Mouse (Mus musculus) lung, postnatal 25 days (tissue): ENCODE measurements around the gene Necab2.
A peak's percentile ranks its signal among the peaks of the same experiment; 100 is the strongest.

ENCODE experiments used
- DNase-seq: peaks from one replicate; pipeline ENCODE4 v3.0.0; 2022; ENCODE audit warnings: low spot score

Necab2 gene

DNA sequence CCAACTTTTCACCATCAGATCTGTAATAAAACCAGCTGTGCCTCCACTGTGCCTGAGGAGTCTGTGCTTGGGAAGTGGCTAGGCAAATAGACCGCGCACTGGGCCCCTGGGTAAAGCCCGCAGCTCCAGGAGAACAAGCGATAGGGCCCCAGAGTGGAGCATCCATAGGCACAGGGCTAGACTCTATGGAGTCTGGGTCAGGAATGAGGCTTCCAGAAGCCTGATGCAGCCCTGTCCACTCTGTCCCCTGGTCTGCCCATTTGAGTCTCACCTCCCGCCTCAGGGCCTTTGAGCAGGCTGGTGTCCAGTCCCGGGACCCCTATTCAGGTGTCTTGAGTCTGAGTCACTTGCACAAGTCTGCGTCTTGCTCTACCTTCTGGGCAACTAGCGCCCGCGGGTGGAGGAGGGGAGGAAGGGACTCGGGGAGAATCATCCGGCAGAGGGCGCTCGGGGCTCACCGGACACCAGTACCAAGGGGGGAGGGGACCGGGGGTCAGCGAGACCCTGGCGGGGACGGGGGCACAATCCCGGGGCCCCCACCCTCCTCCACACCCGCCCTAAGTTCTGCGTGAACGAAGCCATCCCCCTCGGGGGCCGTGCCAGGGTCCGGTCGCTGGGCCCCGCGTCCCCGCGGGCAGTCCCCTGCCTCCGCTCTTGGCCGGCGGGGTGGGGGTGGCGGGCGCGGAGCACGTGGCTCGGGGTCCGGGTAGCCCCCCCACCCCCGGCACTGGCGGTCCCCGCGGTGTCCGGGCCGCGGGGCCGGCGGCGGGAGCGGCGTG is at the start of gene Necab2:
Gene Necab2, plus strand, starts transcription at position 509 of the 779 bp plus-strand sequence.
- peak; percentile 69 for DNase-seq

- DNase-seq = no peak
These were observed 48.0 kb upstream of the Necab2 start for GRCm38 (mm10) chr8:119398558-119398957.

DNA sequence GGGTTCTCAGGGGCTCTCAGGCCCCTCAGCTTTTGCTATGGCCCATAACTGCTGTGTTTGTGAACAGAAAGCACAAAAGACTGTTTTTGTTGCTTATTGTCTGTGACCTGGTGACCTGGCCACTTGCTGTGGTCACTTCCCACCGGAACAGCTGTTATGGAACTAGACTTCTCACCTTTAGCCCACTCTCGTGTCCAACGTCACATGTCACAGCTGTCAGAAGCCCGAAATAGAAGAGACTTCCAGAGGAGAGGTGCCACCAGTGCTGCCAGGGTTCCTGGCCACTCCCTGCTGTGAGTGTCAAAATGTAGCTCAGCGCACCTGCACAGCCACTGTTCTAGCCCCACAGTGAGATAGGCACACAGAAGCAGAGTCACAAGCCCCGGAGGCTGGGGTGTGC is 47.3 kb upstream of the Necab2 start:
- DNase-seq = no peak

GRCm38 (mm10) chr8:119400122-119400671 is 46.3 kb upstream of the Necab2 start:
- no peak for DNase-seq

- no peak for DNase-seq
These were observed 45.6 kb upstream of the Necab2 start for GRCm38 (mm10) chr8:119400904-119401303.

DNA sequence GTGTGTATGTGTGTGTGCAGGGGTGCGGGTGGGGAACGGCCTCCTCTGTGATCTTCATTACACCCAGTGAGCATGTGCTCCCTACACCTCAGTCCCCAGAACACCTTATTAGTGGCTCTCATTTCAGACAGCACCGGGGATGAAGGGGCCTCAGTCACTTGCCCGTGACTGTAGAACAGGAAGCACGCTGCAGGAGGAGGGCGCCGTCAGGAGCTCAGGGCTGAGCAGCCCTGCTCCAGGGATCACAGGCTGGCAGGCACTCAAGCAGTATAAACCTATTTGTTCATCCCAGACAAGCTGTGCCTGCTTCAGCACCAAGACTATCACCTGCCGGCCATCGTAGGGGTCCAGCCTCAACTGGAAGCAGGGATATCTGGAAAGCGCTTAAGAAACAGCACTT is 42.6 kb upstream of the Necab2 start:
- DNase-seq = no peak

DNA sequence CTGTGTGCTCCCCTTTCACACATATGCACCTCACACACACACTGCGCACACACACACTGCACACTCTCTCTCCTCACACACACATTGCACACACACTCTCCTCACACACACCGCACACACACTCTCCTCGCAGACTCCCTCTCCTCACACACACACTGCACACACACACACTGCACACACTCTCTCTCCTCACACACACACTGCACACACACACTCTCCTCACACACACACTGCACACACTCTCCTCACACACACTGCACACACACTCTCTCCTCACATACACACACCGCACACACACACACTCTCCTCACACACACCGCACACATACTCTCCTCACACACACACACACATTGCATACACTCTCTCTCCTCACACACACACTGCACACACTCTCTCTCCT is 41.9 kb upstream of the Necab2 start:
- no peak for DNase-seq

DNA sequence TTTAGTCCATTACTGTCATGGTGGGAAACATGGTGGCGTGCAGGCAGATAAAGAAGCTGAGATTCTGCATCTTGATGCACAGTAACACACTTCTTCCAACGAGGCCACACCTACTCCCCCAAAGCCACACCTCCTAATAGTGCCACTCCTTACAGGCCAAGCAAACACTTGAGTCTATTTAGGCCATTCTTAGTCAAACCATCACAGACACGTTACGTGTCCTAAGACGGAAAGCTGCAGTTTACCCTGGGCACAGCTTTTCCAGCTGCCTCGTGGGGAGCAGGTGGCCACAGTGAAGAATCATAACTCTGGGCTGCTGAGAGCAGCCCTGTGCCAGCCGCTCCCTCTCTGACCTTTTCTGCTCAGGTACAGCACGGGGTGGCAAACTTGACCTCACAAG is 38.2 kb upstream of the Necab2 start:
- DNase-seq = peak; percentile 53

DNA sequence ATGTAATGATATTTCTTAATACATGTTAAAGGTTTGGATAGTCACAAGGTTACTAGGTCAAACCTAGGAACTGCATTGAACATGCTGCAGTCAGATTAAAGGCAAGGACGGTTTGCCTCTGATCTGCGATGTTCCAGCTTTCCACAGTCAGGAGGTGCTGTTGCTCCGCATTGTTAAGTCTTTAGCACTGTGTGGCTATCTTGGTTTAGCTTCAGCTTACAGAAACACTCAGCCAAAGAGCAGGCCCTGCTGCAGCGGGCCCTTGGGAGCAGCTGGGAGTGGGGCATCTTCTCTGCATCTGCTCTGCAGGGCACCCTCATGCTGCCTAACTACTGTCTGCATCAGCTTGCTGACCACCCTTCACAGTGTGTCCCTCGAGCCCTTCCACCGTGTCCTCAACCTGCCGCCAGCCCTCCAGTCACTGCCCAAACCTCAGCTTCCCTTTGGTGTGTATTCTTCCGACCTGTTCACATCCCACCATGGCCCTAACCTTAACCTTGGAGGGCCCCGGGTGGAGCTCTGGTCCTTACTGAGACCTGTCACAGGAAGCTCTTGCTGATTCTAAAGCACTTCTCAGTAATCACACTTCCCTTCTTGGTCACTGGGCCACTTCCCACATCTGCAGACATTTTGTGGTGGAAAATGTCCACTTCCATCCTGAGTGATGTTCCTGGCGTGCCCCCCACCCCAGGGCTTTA is 34.3 kb upstream of the Necab2 start:
- DNase-seq = no peak

GRCm38 (mm10) chr8:119412735-119413498 is 33.6 kb upstream of the Necab2 start:
- peak; percentile 74 for DNase-seq

DNA sequence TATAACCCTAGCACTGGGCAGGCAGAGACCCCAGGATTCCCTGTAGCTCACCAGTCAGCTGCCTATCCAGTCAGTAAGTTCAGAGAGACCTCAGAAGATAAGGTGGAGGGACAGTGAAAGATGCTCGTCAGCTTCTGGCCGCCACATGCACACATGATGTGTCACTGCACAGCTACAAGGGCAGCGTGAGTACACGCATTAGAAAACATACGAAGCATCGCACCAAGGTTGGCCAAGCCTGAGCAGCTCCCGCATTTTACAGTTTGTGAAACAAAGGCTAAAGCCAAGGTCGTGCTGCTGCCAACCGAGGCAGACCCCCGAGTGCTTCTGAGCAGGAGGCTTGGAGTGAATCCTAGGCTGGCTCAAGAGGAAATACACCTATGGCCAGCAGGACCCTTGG is 32.9 kb upstream of the Necab2 start:
- no peak for DNase-seq

GRCm38 (mm10) chr8:119420318-119420717 is 26.2 kb upstream of the Necab2 start:
- DNase-seq = no peak

- no peak for DNase-seq
These were observed 24.9 kb upstream of the Necab2 start for GRCm38 (mm10) chr8:119421603-119422122.

DNA sequence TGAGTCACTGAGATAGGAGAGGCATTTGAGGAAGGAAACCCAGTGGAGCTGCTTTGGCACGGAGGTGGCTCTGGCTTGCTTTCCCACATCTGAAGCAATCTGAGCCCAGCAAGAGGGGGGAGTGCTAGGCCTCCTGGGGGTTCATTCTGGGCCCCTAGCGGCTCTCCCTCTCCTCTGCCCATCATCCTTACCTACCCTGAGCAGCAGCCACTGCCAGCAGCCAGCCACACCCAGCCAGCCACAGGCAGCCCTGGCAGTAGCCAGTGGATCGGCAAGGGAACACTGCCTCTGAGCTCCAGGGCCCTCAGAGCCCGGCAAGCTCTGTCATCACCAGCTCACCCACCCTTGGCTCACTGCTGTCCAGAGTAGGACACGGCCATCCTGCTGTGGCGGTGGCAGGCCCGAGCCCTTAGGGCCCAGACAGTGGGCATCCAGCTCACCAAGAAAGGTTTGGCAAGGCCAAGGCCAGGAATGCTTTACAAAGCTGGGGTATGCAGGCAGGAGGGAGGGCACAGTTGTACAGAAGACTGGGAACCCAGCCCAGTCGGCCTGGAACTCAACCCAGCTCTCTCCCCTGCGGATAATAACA is 24.3 kb upstream of the Necab2 start:
- DNase-seq = peak; percentile 32

- peak; percentile 76 for DNase-seq
These were observed 22.8 kb upstream of the Necab2 start for GRCm38 (mm10) chr8:119423631-119424141.

DNA sequence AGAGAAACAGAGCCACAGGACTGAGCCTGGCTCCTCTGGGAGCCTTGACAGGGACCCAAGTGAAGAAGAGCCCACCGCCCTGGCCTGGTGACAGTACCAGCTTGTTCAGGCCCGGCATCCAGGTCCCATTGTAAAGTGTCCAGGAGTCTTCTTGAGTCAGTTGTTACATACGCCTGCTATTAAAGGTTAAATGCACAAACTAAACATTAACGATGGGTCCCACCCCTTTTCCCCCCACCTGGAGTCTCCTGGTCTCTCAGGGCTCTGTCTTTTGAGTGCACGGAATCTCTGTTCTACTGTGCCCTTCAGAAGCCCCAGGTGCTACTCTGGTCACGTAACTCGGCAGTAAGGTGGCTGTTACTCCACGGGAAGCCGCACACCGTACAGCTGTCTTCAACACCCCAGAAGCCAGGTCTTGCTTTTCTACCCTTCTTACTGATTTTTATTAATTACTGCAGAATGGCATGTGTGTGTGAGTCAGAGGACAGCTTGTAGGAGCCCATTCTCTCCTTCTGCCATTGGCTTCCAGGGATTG is 22.3 kb upstream of the Necab2 start:
- DNase-seq = no peak

- peak; percentile 24 for DNase-seq
These were observed 21.8 kb upstream of the Necab2 start for GRCm38 (mm10) chr8:119424740-119425139.

DNA sequence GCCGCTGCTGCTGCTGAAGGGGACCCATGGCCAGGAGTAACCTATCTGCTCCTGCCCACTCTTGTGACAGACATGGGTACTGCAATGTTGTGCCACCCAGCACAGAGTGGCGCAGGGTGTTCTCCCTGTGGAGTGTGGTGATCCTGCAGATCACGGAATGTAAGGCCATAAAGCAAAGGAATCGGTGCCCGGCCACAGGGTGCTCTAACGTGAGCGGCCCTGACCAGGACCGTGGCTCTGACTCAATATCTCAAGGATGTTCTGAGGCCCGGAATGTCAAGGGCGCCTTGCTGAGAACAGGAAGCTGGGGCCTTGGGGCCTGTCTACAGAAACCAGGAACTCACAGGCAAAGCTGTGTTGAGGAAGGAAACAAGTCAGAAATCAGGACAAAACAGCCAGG is 21.0 kb upstream of the Necab2 start:
- peak; percentile 70 for DNase-seq

DNA sequence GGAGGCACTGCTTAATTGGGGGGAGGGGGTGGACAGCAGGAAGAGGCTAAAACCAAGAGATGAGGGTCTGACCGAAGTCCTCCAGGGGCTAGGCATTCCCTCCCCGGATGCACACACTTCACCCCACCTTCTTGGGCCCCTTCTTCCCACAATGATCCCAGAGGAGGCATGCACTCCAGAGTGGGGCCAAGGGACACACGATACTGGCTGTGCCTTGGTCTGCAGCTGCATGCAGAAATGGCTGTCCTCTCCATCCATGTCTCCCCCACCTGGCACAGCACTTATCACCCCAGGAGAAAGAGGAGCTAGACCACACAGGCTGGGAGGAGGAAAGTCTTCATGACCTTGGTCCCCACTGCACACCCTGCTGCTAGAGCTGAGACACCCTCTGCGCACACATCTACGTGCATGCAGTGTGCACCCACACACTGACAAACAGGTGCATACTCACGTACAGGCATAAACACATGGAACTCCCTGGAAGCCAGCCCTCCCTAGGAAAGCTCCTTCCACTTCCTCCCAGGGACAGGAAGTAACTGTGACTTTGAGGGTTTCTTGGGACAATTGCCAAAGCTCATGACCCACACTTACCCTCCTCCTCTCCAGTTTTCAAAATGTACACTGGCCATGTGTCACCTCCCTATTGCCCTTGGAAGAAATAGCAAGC is 20.3 kb upstream of the Necab2 start:
- peak; percentile 73 for DNase-seq

- DNase-seq = no peak
These were observed 18.7 kb upstream of the Necab2 start for GRCm38 (mm10) chr8:119427634-119428349.
